Mouse (Mus musculus) kidney, embryonic 14.5 days (tissue): ENCODE measurements around the gene Ythdf1. TPM values are rescaled to one million over a fixed set of nuclear protein-coding genes. Genes with fewer than 3 reads are reported as not detected.

Experiments
- ATAC-seq: fragments of 200-750 bp; cut with Nextera tagmentation; 2 replicates; pipeline ENCODE4 v1.8.0; 2017; ENCODE audit warnings: moderate number of reproducible peaks, mild to moderate bottlenecking, moderate TSS enrichment, moderate library complexity; ENCODE audit not compliant: low FRiP score, low TSS enrichment
- H3K27ac ChIP-seq: fragments of 300-500 bp; sonication (generic); 2 replicates; pipeline ENCODE4 v1.5.1; 2014; ENCODE audit warnings: low read depth, mild to moderate bottlenecking, low read length, moderate library complexity, mixed read lengths
- H3K27me3 ChIP-seq: fragments of 300-500 bp; sonication (generic); 2 replicates; pipeline ENCODE4 v1.6.1; 2014; ENCODE audit warnings: mild to moderate bottlenecking, low read length; ENCODE audit not compliant: control insufficient read depth, insufficient read depth
- H3K36me3 ChIP-seq: fragments of 300-500 bp; sonication (generic); 2 replicates; pipeline ENCODE4 v1.6.1; 2014; ENCODE audit warnings: low read length, mixed read lengths; ENCODE audit not compliant: control insufficient read depth, insufficient read depth
- H3K4me1 ChIP-seq: fragments of 300-500 bp; sonication (generic); 2 replicates; pipeline ENCODE4 v1.6.1; 2014; ENCODE audit warnings: low read length, mixed read lengths; ENCODE audit not compliant: control insufficient read depth, insufficient read depth
- H3K4me2 ChIP-seq: fragments of 300-500 bp; sonication (generic); replicated peaks from 2 replicates; pipeline ENCODE4 v1.6.1; 2014; ENCODE audit warnings: low read depth, mild to moderate bottlenecking, low read length
- H3K4me3 ChIP-seq: fragments of 300-500 bp; sonication (generic); 2 replicates; pipeline ENCODE4 v1.5.1; 2014; ENCODE audit warnings: mild to moderate bottlenecking, low read length
- H3K9ac ChIP-seq: fragments of 300-500 bp; sonication (generic); 2 replicates; pipeline ENCODE4 v1.6.1; 2014; ENCODE audit warnings: low read depth, mild to moderate bottlenecking, low read length, moderate library complexity
- H3K9me3 ChIP-seq: fragments of 300-500 bp; sonication (generic); 2 replicates; pipeline ENCODE4 v1.6.1; 2016; ENCODE audit warnings: low read length; ENCODE audit not compliant: control insufficient read depth
- WGBS: fragments of 180-500 bp; shearing (Covaris S2); extraction: QIAGEN DNeasy Blood & Tissue Kit; methylation state at CpG from one replicate; pipeline ENCODE4 v1.1.7; 2014; 5-methylcytosine and 5-hydroxymethylcytosine counted together
- polyA plus RNA-seq: library from polyadenylated mRNA; unstranded; fragments of >200 nt; fragmentation: Nextera tagmentation; extraction: Ambion mirVana; gene quantifications from 2 replicates; pipeline ENCODE4 v1.2.1, GENCODE M21; 2014

Gene Ythdf1
- polyA plus RNA-seq, 1 experiment from 2014 or later = 75.4 TPM

- H3K4me1 ChIP-seq = peaks cover 27% of the 10 kb centered on the region
- H3K4me2 ChIP-seq = peak overlapping the region; percentile 33
- peak overlapping the region; percentile 9 for H3K4me3 ChIP-seq
- no peak; the same call in 1 of the 2 replicates for ATAC-seq
- H3K9ac ChIP-seq = no peak overlapping the region
- no peaks in the 10 kb centered on the region for H3K36me3 ChIP-seq
- WGBS = under 1% methylated on average over 37 of the region's 37 CpGs
- H3K27ac ChIP-seq = no peak overlapping the region
- no peaks in the 10 kb centered on the region for H3K9me3 ChIP-seq
- peaks cover 89% of the 10 kb centered on the region for H3K27me3 ChIP-seq
Observed at GRCm38 (mm10) chr2:180891075-180891834, 29.5 kb downstream of the Ythdf1 start.

- Histone ChIP-seq H3K36me3 (no peaks in the 10 kb centered on the region), H3K27ac (no peak overlapping the region), H3K27me3 (peaks cover 81% of the 10 kb centered on the region), H3K9ac (no peak overlapping the region), H3K9me3 (no peaks in the 10 kb centered on the region), H3K4me1 (peaks cover 27% of the 10 kb centered on the region), H3K4me3 (peak overlapping the region; percentile 9), H3K4me2 (peak overlapping the region; percentile 33)
- 2% methylated on average over 29 of the region's 29 CpGs for WGBS
- ATAC-seq = no peak; the same call in 1 of the 2 replicates
Observed at GRCm38 (mm10) chr2:180890422-180891074, 30.2 kb downstream of the Ythdf1 start.

GRCm38 (mm10) chr2:180889921-180890280, 30.8 kb downstream of the Ythdf1 start:
- no peak for ATAC-seq
- no peak overlapping the region for H3K27ac ChIP-seq
- WGBS = 11% methylated on average over 4 of the region's 4 CpGs
- no peak overlapping the region for H3K4me2 ChIP-seq
- no peak overlapping the region for H3K9ac ChIP-seq
- no peaks in the 10 kb centered on the region for H3K9me3 ChIP-seq
- H3K4me1 ChIP-seq = peaks cover 27% of the 10 kb centered on the region
- no peak overlapping the region for H3K4me3 ChIP-seq
- no peaks in the 10 kb centered on the region for H3K36me3 ChIP-seq
- peaks cover 75% of the 10 kb centered on the region for H3K27me3 ChIP-seq

GRCm38 (mm10) chr2:180889271-180889920, 31.4 kb downstream of the Ythdf1 start:
- no peak overlapping the region for H3K4me3 ChIP-seq
- WGBS = 7% methylated on average over 19 of the region's 19 CpGs
- ATAC-seq = no peak
- no peaks in the 10 kb centered on the region for H3K36me3 ChIP-seq
- H3K27ac ChIP-seq = no peak overlapping the region
- H3K9ac ChIP-seq = no peak overlapping the region
- peaks cover 27% of the 10 kb centered on the region for H3K4me1 ChIP-seq
- no peaks in the 10 kb centered on the region for H3K9me3 ChIP-seq
- H3K4me2 ChIP-seq = no peak overlapping the region
- H3K27me3 ChIP-seq = peaks cover 70% of the 10 kb centered on the region

GRCm38 (mm10) chr2:180885270-180885669, 35.5 kb downstream of the Ythdf1 start:
- no peak overlapping the region for H3K27ac ChIP-seq
- 65% methylated on average over 5 of the region's 5 CpGs for WGBS
- no peaks in the 10 kb centered on the region for H3K36me3 ChIP-seq
- H3K27me3 ChIP-seq = peaks cover 29% of the 10 kb centered on the region
- H3K9me3 ChIP-seq = no peaks in the 10 kb centered on the region
- no peak overlapping the region for H3K4me2 ChIP-seq
- no peak for ATAC-seq
- H3K4me1 ChIP-seq = peaks cover 3% of the 10 kb centered on the region; the same call in 1 of the 2 replicates
- H3K4me3 ChIP-seq = no peak overlapping the region
- no peak overlapping the region for H3K9ac ChIP-seq

GRCm38 (mm10) chr2:180881281-180881680, 39.5 kb downstream of the Ythdf1 start:
- no peak for ATAC-seq
- no peaks in the 10 kb centered on the region for H3K27me3 ChIP-seq
- WGBS = 45% methylated on average over 9 of the region's 9 CpGs
- no peak overlapping the region for H3K4me3 ChIP-seq
- H3K9ac ChIP-seq = no peak overlapping the region
- H3K27ac ChIP-seq = no peak overlapping the region
- no peak overlapping the region for H3K4me2 ChIP-seq
- no peaks in the 10 kb centered on the region for H3K9me3 ChIP-seq
- no peaks in the 10 kb centered on the region for H3K4me1 ChIP-seq
- no peaks in the 10 kb centered on the region for H3K36me3 ChIP-seq

GRCm38 (mm10) chr2:180879365-180880067, 41.2 kb downstream of the Ythdf1 start:
- no peak overlapping the region for H3K9ac ChIP-seq
- H3K27ac ChIP-seq = no peak overlapping the region
- no peak overlapping the region for H3K4me3 ChIP-seq
- 68% methylated on average over 7 of the region's 7 CpGs for WGBS
- no peak for ATAC-seq
- no peaks in the 10 kb centered on the region for H3K9me3 ChIP-seq
- no peaks in the 10 kb centered on the region for H3K36me3 ChIP-seq
- H3K4me2 ChIP-seq = no peak overlapping the region
- H3K4me1 ChIP-seq = no peaks in the 10 kb centered on the region
- H3K27me3 ChIP-seq = no peaks in the 10 kb centered on the region

GRCm38 (mm10) chr2:180870006-180870405, 50.7 kb downstream of the Ythdf1 start:
- no peaks in the 10 kb centered on the region for H3K9me3 ChIP-seq
- H3K36me3 ChIP-seq = no peaks in the 10 kb centered on the region
- no peak overlapping the region for H3K4me2 ChIP-seq
- H3K9ac ChIP-seq = no peak overlapping the region
- H3K4me3 ChIP-seq = no peak overlapping the region
- H3K27ac ChIP-seq = no peak overlapping the region
- WGBS = 54% methylated on average over 3 of the region's 3 CpGs
- no peaks in the 10 kb centered on the region for H3K27me3 ChIP-seq
- H3K4me1 ChIP-seq = no peaks in the 10 kb centered on the region
- ATAC-seq = no peak
